Mouse (Mus musculus) large intestine, adult 2 months (tissue): Measurements from ENCODE around the gene Gm45716. TPM values are rescaled to one million over a fixed set of nuclear protein-coding genes. Genes with fewer than 3 reads are reported as not detected.
A peak's percentile ranks its signal among the peaks of the same experiment; 100 is the strongest.

Experiments
- DNase-seq: peaks from one replicate; pipeline ENCODE4 v3.0.0-alpha.2; 2012; ENCODE audit warnings: low read depth, low spot score
- WGBS: fragments of 180-500 bp; shearing (Covaris S2); methylation state at CpG from one replicate; pipeline ENCODE4 v1.1.7; 2018; 5-methylcytosine and 5-hydroxymethylcytosine counted together
- polyA plus RNA-seq: library from polyadenylated mRNA; depleted of rRNA; stranded (reverse); fragments of >200 nt; gene quantifications from 2 replicates; pipeline ENCODE4 v1.2.3, GENCODE M21; 2012

The Gm45716 gene
- polyA plus RNA-seq, 1 experiment: 1.8 TPM

DNA sequence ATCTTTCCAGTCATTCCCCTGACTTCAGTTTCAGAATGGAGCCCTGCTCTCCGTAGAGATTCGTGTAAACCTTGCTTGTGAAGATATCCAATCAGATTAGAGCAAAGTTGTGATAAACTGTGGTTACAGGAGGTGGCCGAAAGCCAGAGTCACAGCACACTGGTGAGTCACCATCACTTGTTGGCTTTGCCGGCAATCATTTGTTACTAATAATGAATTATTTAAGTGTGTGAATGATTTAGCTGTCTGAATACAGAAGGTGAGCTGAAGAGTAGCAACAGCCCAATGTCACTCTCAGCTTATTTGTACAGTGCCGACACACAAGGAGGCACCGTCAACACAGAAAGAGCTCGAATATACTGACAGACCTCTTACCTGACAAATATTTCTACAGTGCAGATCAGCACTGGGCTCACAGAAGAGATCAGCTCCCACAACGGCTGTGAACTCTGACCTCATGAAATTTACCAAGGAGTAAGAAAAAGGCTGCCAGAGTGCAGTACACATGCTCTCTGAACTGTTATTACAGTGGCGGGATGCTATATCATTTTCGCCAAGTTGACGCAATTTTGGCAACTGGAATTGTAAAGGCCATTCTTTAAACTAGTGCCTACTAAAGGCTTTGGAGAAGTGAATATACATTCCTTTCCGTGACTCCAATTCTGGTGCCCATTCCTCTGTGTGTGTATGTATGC is 9.2 kb downstream of the Gm45716 start:
- WGBS: 45% methylated on average over 12 of the region's 12 CpGs
- DNase-seq: no peak

DNA sequence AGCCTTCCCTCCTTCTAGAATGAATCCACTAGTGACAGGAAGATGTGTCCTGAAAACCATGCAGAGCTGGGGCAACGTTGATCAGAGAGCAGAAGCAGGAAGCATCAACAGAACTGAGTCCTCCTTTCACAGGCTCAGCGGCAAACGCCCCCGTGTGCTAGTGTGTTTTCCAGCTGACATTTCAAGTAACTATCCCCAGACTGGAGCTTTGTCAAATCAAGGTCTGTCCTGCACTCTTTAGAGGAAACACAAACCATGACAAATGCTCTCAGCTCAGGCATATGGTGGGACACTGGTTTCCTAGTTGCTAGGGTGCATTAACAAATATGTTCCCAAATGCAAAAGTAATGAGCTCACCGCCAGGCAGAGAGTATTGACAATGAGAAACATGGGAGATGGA is 10.6 kb downstream of the Gm45716 start:
- DNase-seq: no peak
- WGBS: 66% methylated on average over 5 of the region's 5 CpGs

- DNase-seq: no peak
- WGBS: 82% methylated on average over 2 of the region's 2 CpGs
These were observed 13.3 kb downstream of the Gm45716 start for GRCm38 (mm10) chr11:90200826-90201225.

DNA sequence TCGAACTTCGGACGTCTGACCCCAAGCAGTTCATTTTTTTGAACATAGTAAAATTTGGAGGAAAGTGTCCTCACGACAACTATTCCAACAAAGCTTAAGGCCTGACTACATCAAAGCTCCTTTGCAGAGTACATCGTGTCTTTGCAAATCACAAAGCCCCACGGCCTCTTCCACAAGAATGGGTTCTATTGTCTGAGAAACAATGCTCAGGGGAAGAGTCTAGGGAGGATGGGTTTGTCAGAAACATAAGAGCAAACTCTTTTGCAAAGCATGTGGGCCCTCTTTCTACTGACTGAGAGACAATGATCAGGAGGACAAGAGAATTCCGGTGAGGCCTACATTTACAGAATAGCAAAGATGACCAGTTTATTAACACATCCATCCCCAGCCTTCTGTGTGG is 26.8 kb downstream of the Gm45716 start:
- DNase-seq: no peak
- 79% methylated on average over 7 of the region's 7 CpGs for WGBS

- WGBS: 66% methylated on average over 6 of the region's 6 CpGs
- DNase-seq: no peak
These were observed 32.7 kb downstream of the Gm45716 start for GRCm38 (mm10) chr11:90220022-90220645.

DNA sequence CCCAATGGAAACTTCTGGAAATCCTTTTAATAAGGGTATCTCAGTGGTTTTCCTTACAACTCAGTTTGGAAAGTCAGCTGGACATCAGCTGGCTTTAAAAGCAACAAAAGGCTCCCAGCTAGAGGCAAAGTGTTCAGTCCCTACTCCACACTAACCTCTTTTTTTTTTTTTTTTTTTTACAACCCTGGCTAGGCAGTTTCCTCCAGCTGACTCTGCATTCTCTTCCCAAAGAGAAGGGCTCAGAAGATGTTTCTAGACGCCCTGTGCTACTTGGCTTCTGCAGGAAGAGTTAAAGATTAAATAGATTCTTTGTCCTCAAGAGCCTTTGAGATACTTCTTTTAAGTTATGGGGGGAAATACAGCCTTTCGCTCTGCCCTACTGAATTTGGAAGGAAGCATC is 33.3 kb downstream of the Gm45716 start:
- WGBS: 7% methylated on average over 2 of the region's 2 CpGs
- DNase-seq: no peak

DNA sequence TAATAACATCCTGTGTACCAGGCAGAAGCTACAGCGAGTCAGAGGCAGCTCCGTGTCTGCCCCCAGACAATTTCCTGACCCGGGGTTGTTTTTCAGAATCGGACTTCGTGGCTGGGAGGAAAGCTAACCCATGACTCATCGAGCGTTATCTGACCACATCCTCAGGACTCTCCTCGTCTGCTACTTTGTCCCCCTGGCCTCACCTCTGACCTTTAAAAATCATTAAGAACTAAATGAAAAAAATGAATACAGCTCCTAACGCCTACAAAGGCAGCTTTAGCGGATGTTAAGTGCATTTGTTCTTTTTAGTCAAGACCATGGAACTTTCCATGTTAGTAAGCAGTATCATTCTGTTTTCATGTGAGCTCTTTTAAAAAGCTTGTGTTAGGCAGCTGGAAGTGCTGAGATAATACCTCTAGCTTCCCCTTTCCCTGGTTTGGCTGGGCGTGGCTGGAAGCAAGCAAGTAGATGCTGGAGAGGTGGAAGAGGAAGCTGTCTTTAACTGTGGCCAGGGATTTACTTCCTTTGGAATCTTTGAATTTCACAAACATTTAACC is 37.5 kb downstream of the Gm45716 start:
- no peak for DNase-seq

GRCm38 (mm10) chr11:90227000-90227922 is 39.8 kb downstream of the Gm45716 start:
- DNase-seq: no peak
- 67% methylated on average over 12 of the region's 12 CpGs for WGBS

More for the DNA sequence above, 37.5 kb downstream of the Gm45716 start:
- 47% methylated on average over 11 of the region's 11 CpGs for whole genome bisulfite sequencing

DNA sequence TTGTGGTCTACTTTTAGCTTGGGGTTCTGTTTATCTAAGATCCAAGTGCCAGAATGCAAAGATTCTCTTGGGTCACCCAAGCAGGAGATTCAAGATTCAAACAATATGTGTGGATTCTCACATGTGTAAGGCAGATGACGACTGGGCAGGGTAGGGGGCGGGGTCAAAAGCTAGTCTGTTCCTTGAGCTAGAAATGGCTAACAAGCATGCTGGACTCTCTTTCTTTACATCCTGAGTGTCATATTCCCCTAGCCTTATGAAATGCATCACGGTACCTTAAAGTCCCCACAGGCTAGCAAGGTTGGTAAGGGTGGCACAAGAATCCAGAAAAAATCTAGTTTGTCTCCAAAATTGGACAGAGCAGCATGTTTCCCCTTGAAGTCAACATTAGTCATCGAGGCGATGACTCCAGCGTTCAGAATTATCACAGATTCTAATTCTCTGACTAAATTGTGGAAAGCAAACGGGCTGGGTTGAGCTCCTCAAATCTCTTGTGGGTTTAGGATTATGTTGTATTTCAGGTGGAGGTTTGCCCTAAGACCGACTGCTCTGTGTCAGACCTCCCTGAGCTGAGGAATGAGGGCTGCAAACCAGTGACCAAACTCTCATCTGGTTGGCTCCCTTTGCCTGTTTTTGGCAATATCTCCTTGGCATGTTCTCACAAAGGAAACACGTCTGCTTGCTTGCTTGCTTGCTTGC is 40.9 kb downstream of the Gm45716 start:
- DNase-seq: no peak
- 86% methylated on average over 9 of the region's 9 CpGs for WGBS

- no peak for DNase-seq
These were observed 42.3 kb downstream of the Gm45716 start for GRCm38 (mm10) chr11:90229800-90230199.

- DNase-seq: no peak
- WGBS: 80% methylated on average over 2 of the region's 2 CpGs
These were observed 43.2 kb downstream of the Gm45716 start for GRCm38 (mm10) chr11:90230671-90231070.

- 4% methylated on average over 2 of the region's 2 CpGs for WGBS
- peak; percentile 61 for DNase-seq
These were observed 44.1 kb downstream of the Gm45716 start for GRCm38 (mm10) chr11:90231631-90232030.

GRCm38 (mm10) chr11:90232685-90233084 is 45.2 kb downstream of the Gm45716 start:
- no peak for DNase-seq
- WGBS: 33% methylated on average over 4 of the region's 4 CpGs

DNA sequence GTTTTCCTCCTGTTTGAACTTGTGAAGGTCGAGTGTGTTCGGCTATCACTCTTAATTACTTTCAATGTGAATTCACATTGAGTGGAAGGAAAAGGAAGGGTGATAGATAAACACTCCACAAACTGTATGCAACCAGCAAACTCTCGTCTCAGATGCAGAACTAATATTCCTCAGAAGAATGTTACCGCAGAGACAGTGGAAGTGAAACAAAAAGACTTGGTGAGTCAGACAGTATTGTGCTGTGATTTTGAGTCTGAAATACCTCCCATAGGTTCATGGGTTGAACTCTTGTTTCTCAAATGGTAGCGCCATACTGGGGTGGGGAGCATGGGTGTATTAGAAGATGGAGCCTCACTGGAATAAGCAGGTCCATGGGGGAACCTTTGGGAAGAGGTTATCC is 47.7 kb downstream of the Gm45716 start:
- no peak for DNase-seq
- 86% methylated on average over 5 of the region's 5 CpGs for WGBS

DNA sequence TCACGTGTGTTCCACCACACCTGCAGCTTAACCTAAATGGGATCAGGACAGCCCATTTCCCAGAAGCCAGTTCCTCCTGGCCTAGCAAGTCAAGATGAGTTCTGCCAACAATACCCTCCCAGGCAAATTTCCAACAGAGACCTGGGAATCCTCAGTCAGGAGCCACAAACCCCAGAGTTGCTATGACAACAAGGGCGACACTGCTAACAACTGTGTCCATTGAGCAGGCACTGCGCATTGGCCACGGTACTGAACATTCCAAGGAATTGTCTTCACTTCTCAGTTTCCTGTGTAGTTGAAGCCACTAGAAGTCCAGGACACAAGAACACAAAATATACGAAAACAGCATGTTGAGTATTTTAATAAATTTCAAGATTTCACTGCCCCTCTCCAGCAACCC is 50.1 kb downstream of the Gm45716 start:
- no peak for DNase-seq
- WGBS: 88% methylated on average over 5 of the region's 5 CpGs

- 64% methylated on average over 2 of the region's 2 CpGs for WGBS
- DNase-seq: no peak
These were observed 51.2 kb downstream of the Gm45716 start for GRCm38 (mm10) chr11:90238657-90239056.

GRCm38 (mm10) chr11:90240652-90241330 is 53.3 kb downstream of the Gm45716 start:
- DNase-seq: no peak
- 42% methylated on average over 6 of the region's 6 CpGs for WGBS

- WGBS: 85% methylated on average over 2 of the region's 2 CpGs
- no peak for DNase-seq
These were observed 54.4 kb downstream of the Gm45716 start for GRCm38 (mm10) chr11:90241874-90242273.

GRCm38 (mm10) chr11:90243300-90243699 is 55.8 kb downstream of the Gm45716 start:
- no peak for DNase-seq
- 93% methylated on average over 2 of the region's 2 CpGs for WGBS
